Mouse (Mus musculus): ENCODE results near the gene Sema5a.

Sema5a gene

GRCm38 (mm10) chr15:32306557-32307243, 62.1 kb downstream of the Sema5a start:
- no peak for DNase-seq (ENCODE audit: low read depth, low spot score)

- no peak for DNase-seq (ENCODE audit: low read depth, low spot score)
Observed at GRCm38 (mm10) chr15:32310834-32311233, 66.2 kb downstream of the Sema5a start.

GRCm38 (mm10) chr15:32311287-32311686, 66.7 kb downstream of the Sema5a start:
- no peak for DNase-seq (ENCODE audit: low read depth, low spot score)

GRCm38 (mm10) chr15:32317074-32317473, 72.5 kb downstream of the Sema5a start:
- DNase-seq (ENCODE audit: low read depth, low spot score) = no peak

- DNase-seq (ENCODE audit: low read depth, low spot score) = no peak
Observed at GRCm38 (mm10) chr15:32320739-32321138, 76.1 kb downstream of the Sema5a start.

- DNase-seq (ENCODE audit: low read depth, low spot score) = no peak
Observed at GRCm38 (mm10) chr15:32322455-32323220, 78.0 kb downstream of the Sema5a start.

- DNase-seq (ENCODE audit: low read depth, low spot score) = peak; percentile 88
Observed at GRCm38 (mm10) chr15:32323224-32323623, 78.6 kb downstream of the Sema5a start.

- peak; percentile 75 for DNase-seq (ENCODE audit: low read depth, low spot score)
Observed at GRCm38 (mm10) chr15:32324105-32324504, 79.5 kb downstream of the Sema5a start.

- DNase-seq (ENCODE audit: low read depth, low spot score) = no peak
Observed at GRCm38 (mm10) chr15:32328370-32329004, 83.9 kb downstream of the Sema5a start.

GRCm38 (mm10) chr15:32329670-32330330, 85.2 kb downstream of the Sema5a start:
- no peak for DNase-seq (ENCODE audit: low read depth, low spot score)

GRCm38 (mm10) chr15:32330427-32330826, 85.8 kb downstream of the Sema5a start:
- no peak for DNase-seq (ENCODE audit: low read depth, low spot score)

GRCm38 (mm10) chr15:32331037-32331436, 86.4 kb downstream of the Sema5a start:
- DNase-seq (ENCODE audit: low read depth, low spot score) = no peak

GRCm38 (mm10) chr15:32333456-32333855, 88.8 kb downstream of the Sema5a start:
- no peak for DNase-seq (ENCODE audit: low read depth, low spot score)

- DNase-seq (ENCODE audit: low read depth, low spot score) = peak; percentile 77
Observed at GRCm38 (mm10) chr15:32337810-32338209, 93.2 kb downstream of the Sema5a start.

- DNase-seq (ENCODE audit: low read depth, low spot score) = no peak
Observed at GRCm38 (mm10) chr15:32338721-32339290, 94.2 kb downstream of the Sema5a start.

GRCm38 (mm10) chr15:32339426-32339825, 94.8 kb downstream of the Sema5a start:
- DNase-seq (ENCODE audit: low read depth, low spot score) = no peak

GRCm38 (mm10) chr15:32341423-32341822, 96.8 kb downstream of the Sema5a start:
- peak; percentile 50 for DNase-seq (ENCODE audit: low read depth, low spot score)

GRCm38 (mm10) chr15:32343544-32343943, 98.9 kb downstream of the Sema5a start:
- no peak for DNase-seq (ENCODE audit: low read depth, low spot score)

- no peak for DNase-seq (ENCODE audit: low read depth, low spot score)
Observed at GRCm38 (mm10) chr15:32347315-32347714, 102.7 kb downstream of the Sema5a start.

GRCm38 (mm10) chr15:32349276-32349675, 104.7 kb downstream of the Sema5a start:
- DNase-seq (ENCODE audit: low read depth, low spot score) = peak; percentile 73

GRCm38 (mm10) chr15:32352995-32353394, 108.4 kb downstream of the Sema5a start:
- no peak for DNase-seq (ENCODE audit: low read depth, low spot score)

GRCm38 (mm10) chr15:32353513-32353912, 108.9 kb downstream of the Sema5a start:
- DNase-seq (ENCODE audit: low read depth, low spot score) = no peak

Data from brain, adult 2 months (tissue).